Mouse (Mus musculus) cerebellum, adult 2 months (tissue): ENCODE measurements around the gene Sh2b3.

Source experiments
- CTCF ChIP-seq: fragments of 200-500 bp; IDR thresholded peaks from 2 replicates; pipeline ENCODE4 v1.5.1; 2011; ENCODE audit warnings: low read depth, mild to moderate bottlenecking, control low read depth, low read length, moderate library complexity, borderline replicate concordance; ENCODE audit not compliant: insufficient read depth
- POLR2A ChIP-seq: fragments of 200-500 bp; IDR thresholded peaks from 2 replicates; pipeline ENCODE4 v1.6.1; 2011; ENCODE audit warnings: low read length, control low read depth, borderline replicate concordance; ENCODE audit not compliant: insufficient read depth

- no peak for TF ChIP-seq POLR2A
- TF ChIP-seq CTCF: no peak
Measured at GRCm38 (mm10) chr5:121810331-121811151, 26.9 kb downstream of the Sh2b3 start.
